Mouse (Mus musculus) heart, postnatal 0 days (tissue): Measurements from ENCODE around the gene Vmn1r231. TPM values are rescaled to one million over a fixed set of nuclear protein-coding genes. Genes with fewer than 3 reads are reported as not detected.

ENCODE experiments used
- ATAC-seq: fragments of 200-750 bp; cut with Nextera tagmentation; 2 replicates; pipeline ENCODE4 v1.8.0; 2017; ENCODE audit warnings: low read depth, moderate number of reproducible peaks, moderate library complexity; ENCODE audit not compliant: insufficient read depth
- DNase-seq: peaks from one replicate; pipeline ENCODE4 v3.0.0-alpha.2; 2016; ENCODE audit warnings: low spot score
- H3K27ac ChIP-seq: fragments of 300-500 bp; sonication (generic); 2 replicates; pipeline ENCODE4 v1.5.1; 2014; ENCODE audit warnings: low read depth, mild to moderate bottlenecking
- H3K27me3 ChIP-seq: fragments of 300-500 bp; sonication (generic); 2 replicates; pipeline ENCODE4 v1.6.1; 2014; ENCODE audit warnings: low read length, mixed read lengths; ENCODE audit not compliant: control insufficient read depth, insufficient read depth
- H3K36me3 ChIP-seq: fragments of 300-500 bp; sonication (generic); replicated peaks from 2 replicates; pipeline ENCODE4 v1.6.1; 2014; ENCODE audit warnings: low read length, mixed read lengths; ENCODE audit not compliant: control insufficient read depth, insufficient read depth
- H3K4me1 ChIP-seq: fragments of 300-500 bp; sonication (generic); 2 replicates; pipeline ENCODE4 v1.6.1; 2014; ENCODE audit warnings: antibody characterized with exemption; ENCODE audit not compliant: control insufficient read depth, insufficient read depth
- H3K4me2 ChIP-seq: fragments of 300-500 bp; sonication (generic); 2 replicates; pipeline ENCODE4 v1.6.1; 2014; ENCODE audit warnings: low read depth, mild to moderate bottlenecking, low read length, moderate library complexity
- H3K4me3 ChIP-seq: fragments of 300-500 bp; sonication (generic); 2 replicates; pipeline ENCODE4 v1.5.1; 2014; ENCODE audit warnings: low read depth, low read length
- H3K9ac ChIP-seq: fragments of 300-500 bp; sonication (generic); replicated peaks from 2 replicates; pipeline ENCODE4 v1.6.1; 2014; ENCODE audit warnings: low read depth, low read length, mixed read lengths
- H3K9me3 ChIP-seq: fragments of 300-500 bp; sonication (generic); replicated peaks from 2 replicates; pipeline ENCODE4 v1.6.1; 2016; ENCODE audit warnings: low read length; ENCODE audit not compliant: control insufficient read depth
- CTCF ChIP-seq: IDR thresholded peaks from 2 replicates; pipeline ENCODE4 v1.5.1; 2016; ENCODE audit warnings: antibody characterized with exemption, control low read depth, low read depth
- EP300 ChIP-seq: IDR thresholded peaks from 2 replicates; pipeline ENCODE4 v1.6.1; 2016; ENCODE audit warnings: antibody characterized with exemption, low read depth
- WGBS: fragments of 180-500 bp; shearing (Covaris S2); extraction: QIAGEN DNeasy Blood & Tissue Kit; methylation state at CpG from one replicate; pipeline ENCODE4 v1.1.7; 2014; 5-methylcytosine and 5-hydroxymethylcytosine counted together
- polyA plus RNA-seq: library from polyadenylated mRNA; unstranded; fragments of >200 nt; fragmentation: Nextera tagmentation; extraction: Ambion mirVana; gene quantifications from 2 replicates; pipeline ENCODE4 v1.2.1, GENCODE M21; 2015
- total RNA-seq: library from RNA; depleted of rRNA; stranded (reverse); fragments of >200 nt; gene quantifications from 2 replicates; pipeline ENCODE4 v1.2.3, GENCODE M21; 2014; ENCODE audit warnings: low replicate concordance; rRNA removed

Gene Vmn1r231
- not detected in 2 replicates for total RNA-seq
- not detected in 2 replicates for polyA plus RNA-seq

DNA sequence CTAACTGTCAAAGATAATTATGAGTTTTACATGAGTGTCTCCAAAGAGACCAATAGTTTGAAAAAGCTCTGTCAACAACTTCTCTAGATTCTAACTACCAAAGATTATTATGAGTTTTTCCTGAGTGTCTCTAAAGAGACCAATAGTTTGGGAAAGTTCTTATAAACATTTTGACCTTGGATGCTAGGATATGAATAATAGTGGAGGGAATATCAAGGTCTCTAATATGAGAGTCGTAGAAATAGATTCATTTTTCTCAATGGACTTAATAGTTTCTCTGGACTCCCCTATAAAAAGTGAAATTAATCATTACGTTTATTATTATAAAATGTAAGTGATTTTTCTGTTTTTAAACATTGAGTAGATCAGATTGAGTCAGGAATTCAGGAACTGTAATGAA, at the start of gene Vmn1r231:
Vmn1r231 (minus strand) TSS at position 101 of the 400 bp plus-strand sequence.
- Histone ChIP-seq H3K9ac (no peak within 1 kb of the TSS), H3K4me3 (no peak within 1 kb of the TSS), H3K9me3 (no peaks in the 10 kb centered on the region), H3K27me3 (no peaks in the 10 kb centered on the region), H3K4me2 (no peak within 1 kb of the TSS), H3K4me1 (no peaks in the 10 kb centered on the region), H3K36me3 (no peaks in the 10 kb centered on the region), H3K27ac (no peak within 1 kb of the TSS)
- WGBS: 39% methylated on average over 2 of the region's 2 CpGs
- DNase-seq: no peak
- ATAC-seq: no peak
- TF ChIP-seq EP300 (no peak), CTCF (no peak)

DNA sequence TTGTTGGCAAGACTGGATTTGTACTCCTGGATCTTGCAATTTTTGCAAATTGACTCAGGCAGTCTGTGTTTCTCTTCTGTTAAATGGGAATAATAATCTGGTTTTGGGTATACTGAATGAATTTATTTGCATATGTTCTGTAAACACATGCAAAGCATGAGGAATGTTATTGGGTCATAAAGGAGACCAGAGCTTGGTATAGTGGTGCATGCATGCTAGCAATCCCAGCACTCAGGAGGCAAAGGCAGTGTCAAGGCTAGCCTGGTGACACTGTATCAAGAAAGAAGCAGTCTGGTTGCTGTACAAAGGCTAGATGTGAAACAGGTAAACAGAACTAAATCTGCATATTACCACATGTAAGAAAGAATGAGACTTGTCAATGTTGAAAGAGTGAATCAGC, 41.7 kb upstream of the Vmn1r231 start:
- Histone ChIP-seq H3K4me1 (peaks cover 39% of the 10 kb centered on the region), H3K36me3 (peaks cover 6% of the 10 kb centered on the region; the same call in 1 of the 2 replicates), H3K4me3 (peak overlapping the region; percentile 79), H3K9ac (peak overlapping the region; percentile 91; the same call in 1 of the 2 replicates), H3K27ac (peak overlapping the region; percentile 99), H3K9me3 (no peaks in the 10 kb centered on the region), H3K27me3 (no peaks in the 10 kb centered on the region), H3K4me2 (peak overlapping the region; percentile 84)
- ATAC-seq (no peak), DNase-seq (no peak)
- no peak for TF ChIP-seq CTCF

DNA sequence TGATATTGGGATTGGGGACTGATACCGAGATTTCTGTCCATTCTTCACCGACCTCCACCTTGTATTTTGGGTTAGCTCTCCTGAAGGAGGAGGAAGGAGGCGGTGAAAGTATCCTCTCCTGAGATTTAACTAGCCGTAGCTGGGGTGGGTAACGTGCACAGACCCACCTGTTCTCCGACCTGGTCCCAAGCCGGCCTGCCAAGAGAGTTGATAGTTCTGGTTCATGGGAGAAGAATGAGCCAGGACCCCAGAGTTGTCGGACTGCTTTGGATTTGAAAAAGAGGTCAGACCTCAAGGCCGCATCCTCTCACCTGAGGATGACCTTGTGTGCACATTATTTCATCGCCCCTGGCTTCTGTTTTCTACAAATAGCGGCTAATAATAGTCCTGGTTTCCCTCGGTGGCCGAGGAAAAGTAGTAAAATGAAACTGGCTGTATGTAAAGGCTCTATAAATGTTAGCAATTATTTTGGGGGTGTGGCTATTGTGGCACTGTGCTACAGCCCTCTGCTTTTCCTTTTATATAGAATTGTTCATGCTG, 41.2 kb upstream of the Vmn1r231 start:
- H3K27ac ChIP-seq: peak overlapping the region; percentile 99
- peaks cover 2% of the 10 kb centered on the region; the same call in 1 of the 2 replicates for H3K36me3 ChIP-seq
- no peaks in the 10 kb centered on the region for H3K27me3 ChIP-seq
- H3K4me3 ChIP-seq: peak overlapping the region; percentile 79
- under 1% methylated on average over 13 of the region's 13 CpGs for WGBS
- H3K4me2 ChIP-seq: peak overlapping the region; percentile 84
- no peaks in the 10 kb centered on the region for H3K9me3 ChIP-seq
- peaks cover 39% of the 10 kb centered on the region for H3K4me1 ChIP-seq
- no peak for ATAC-seq
- DNase-seq: no peak
- H3K9ac ChIP-seq: peak overlapping the region; percentile 91
- TF ChIP-seq EP300 (no peak), CTCF (no peak)

- peak within 1 kb of the TSS; percentile 99 for H3K27ac ChIP-seq
- no peaks in the 10 kb centered on the region for H3K27me3 ChIP-seq
- peak within 1 kb of the TSS; percentile 79 for H3K4me3 ChIP-seq
- H3K9me3 ChIP-seq: no peaks in the 10 kb centered on the region
- H3K4me2 ChIP-seq: peak within 1 kb of the TSS; percentile 84
- WGBS: under 1% methylated on average over 69 of the region's 69 CpGs
- peak within 1 kb of the TSS; percentile 91 for H3K9ac ChIP-seq
- ATAC-seq (peak; percentile 98), DNase-seq (peak; percentile 100)
- no peaks in the 10 kb centered on the region for H3K36me3 ChIP-seq
- H3K4me1 ChIP-seq: peaks cover 39% of the 10 kb centered on the region
- TF ChIP-seq CTCF: no peak; the same call in 1 of the 2 replicates
- peak; percentile 54 for TF ChIP-seq EP300
Observed at GRCm38 (mm10) chr17:20944985-20945891, 40.3 kb upstream of the Vmn1r231 start, which contains the start of gene Ppp2r1a. Ppp2r1a (plus strand) TSS chr17:20945311.

GRCm38 (mm10) chr17:20944226-20944625, 39.3 kb upstream of the Vmn1r231 start:
- H3K4me1 ChIP-seq: peaks cover 35% of the 10 kb centered on the region
- 41% methylated on average over 3 of the region's 3 CpGs for WGBS
- ATAC-seq (no peak), DNase-seq (no peak)
- peak overlapping the region; percentile 79 for H3K4me3 ChIP-seq
- no peaks in the 10 kb centered on the region for H3K9me3 ChIP-seq
- no peaks in the 10 kb centered on the region for H3K36me3 ChIP-seq
- H3K9ac ChIP-seq: peak overlapping the region; percentile 72
- no peaks in the 10 kb centered on the region for H3K27me3 ChIP-seq
- peak overlapping the region; percentile 95 for H3K27ac ChIP-seq
- TF ChIP-seq CTCF (no peak), EP300 (no peak)
- peak overlapping the region; percentile 69 for H3K4me2 ChIP-seq
